Mouse (Mus musculus) bone marrow macrophage, adult 2 months (primary cell): ENCODE measurements around the gene Mlxipl. TPM values are rescaled to one million over a fixed set of nuclear protein-coding genes. Genes with fewer than 3 reads are reported as not detected.

ENCODE experiments used
- H3K27ac ChIP-seq: 2 replicates; pipeline ENCODE4 v1.5.1; 2012; ENCODE audit warnings: low read depth, low read length; ENCODE audit not compliant: insufficient read depth
- H3K4me1 ChIP-seq: 2 replicates; pipeline ENCODE4 v1.6.1; 2012; ENCODE audit warnings: low read length; ENCODE audit not compliant: control insufficient read depth, insufficient read depth
- H3K4me3 ChIP-seq: 2 replicates; pipeline ENCODE4 v1.5.1; 2012; ENCODE audit warnings: mild to moderate bottlenecking, low read length, moderate library complexity; ENCODE audit not compliant: insufficient read depth
- CTCF ChIP-seq: IDR thresholded peaks from 2 replicates; pipeline ENCODE4 v1.5.1; 2012; ENCODE audit warnings: low read depth, mild to moderate bottlenecking, low read length, moderate library complexity
- POLR2A ChIP-seq: IDR thresholded peaks from 2 replicates; pipeline ENCODE4 v1.6.1; 2012; ENCODE audit warnings: mild to moderate bottlenecking, low read depth, low read length, borderline replicate concordance
- polyA plus RNA-seq: library from polyadenylated mRNA; stranded (reverse); fragments of >200 nt; gene quantifications from 2 replicates; pipeline ENCODE4 v1.2.4, GENCODE M21; 2012; ENCODE audit not compliant: missing spikeins, insufficient read depth, insufficient read length

The Mlxipl gene
- polyA plus RNA-seq, 1 experiment = not detected

DNA sequence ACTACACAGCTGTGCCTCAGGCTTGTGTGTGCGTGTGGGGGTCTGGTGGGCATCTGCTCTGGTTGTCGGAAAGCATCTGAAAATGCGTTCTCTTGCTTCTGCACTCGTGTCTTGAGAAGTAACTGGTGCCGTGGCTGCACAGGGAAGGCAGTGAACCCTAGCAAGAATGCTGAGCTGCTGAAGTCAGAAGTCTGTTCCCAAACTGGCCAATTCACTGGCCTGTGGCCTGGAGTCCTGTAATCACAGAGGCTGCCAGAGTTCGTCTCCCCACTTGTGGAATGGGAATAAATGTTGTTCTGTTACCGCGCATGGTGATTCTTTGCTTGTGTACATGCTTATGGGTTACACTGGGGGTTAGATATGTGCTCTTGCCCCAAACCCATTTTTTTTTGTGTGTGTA, 72.7 kb downstream of the Mlxipl start:
- TF ChIP-seq CTCF = no peak
- TF ChIP-seq POLR2A = no peak
- peaks cover 14% of the 10 kb centered on the region for H3K4me1 ChIP-seq
- H3K4me3 ChIP-seq = no peak overlapping the region
- no peak overlapping the region for H3K27ac ChIP-seq

DNA sequence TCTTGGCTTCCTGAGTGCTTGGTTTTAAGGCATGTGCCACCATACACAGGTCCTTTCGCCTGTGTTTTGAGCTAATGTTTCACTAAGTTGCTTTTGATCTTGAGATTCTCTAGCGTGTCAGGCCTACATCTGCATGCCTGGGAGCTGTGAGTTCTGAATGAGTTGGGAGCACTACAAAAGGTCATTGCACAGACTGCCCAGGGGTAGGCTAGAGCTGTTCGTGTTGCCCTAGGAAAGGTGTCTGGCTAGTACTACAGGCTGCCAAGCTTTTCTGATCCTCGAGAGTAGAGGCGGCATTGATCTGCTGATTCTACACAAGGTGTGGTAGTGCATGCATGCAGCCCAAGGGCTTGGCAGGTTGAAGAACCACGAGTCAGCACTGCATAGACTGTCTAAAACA, 73.1 kb downstream of the Mlxipl start:
- no peak overlapping the region for H3K27ac ChIP-seq
- peaks cover 15% of the 10 kb centered on the region for H3K4me1 ChIP-seq
- TF ChIP-seq POLR2A = no peak
- no peak for TF ChIP-seq CTCF
- no peak overlapping the region for H3K4me3 ChIP-seq

DNA sequence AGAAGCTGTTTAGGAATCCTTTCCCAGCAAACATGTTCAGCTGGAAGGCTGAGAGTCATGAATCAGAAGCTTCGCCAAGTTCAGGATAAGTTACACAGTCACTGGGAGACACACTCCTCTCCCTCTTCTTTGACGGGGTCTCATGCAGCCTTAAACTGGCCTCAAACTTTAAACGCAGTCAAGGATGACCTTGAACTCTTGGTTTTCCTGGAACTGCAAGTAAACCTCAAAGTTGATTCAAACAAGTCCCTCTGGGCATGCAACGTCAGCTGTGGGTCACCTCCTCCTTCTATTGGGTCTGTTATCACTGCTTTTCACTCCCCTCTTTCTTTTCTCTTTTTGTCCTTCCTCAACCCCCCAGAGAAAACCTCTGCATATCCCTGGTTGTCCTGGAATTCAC, 77.2 kb downstream of the Mlxipl start:
- no peak overlapping the region for H3K27ac ChIP-seq
- TF ChIP-seq POLR2A = no peak
- TF ChIP-seq CTCF = no peak

DNA sequence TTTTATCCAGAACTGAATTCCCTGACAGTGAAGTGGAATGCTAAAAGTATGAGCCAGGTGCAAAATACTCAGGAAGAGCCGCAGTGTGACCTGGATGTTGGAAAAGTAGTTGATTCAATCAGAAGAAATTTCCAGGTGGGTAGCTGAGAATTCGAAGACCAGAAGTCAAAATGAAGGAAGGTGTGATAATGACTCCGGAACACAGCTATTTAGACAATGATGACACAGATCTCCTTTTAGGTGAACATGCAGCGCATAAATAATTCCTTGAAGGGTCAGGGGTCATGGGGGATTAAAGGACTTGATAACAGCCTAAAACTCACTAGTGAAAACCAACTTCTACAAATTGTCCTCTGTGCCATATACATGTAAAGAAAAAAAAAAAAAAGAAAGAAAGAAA, 77.8 kb downstream of the Mlxipl start:
- H3K4me3 ChIP-seq = no peak overlapping the region
- TF ChIP-seq POLR2A (no peak), CTCF (no peak)
- H3K4me1 ChIP-seq = peaks cover 26% of the 10 kb centered on the region
- H3K27ac ChIP-seq = no peak overlapping the region

More for the DNA sequence above, 77.2 kb downstream of the Mlxipl start:
- Histone ChIP-seq H3K4me3 (no peak overlapping the region), H3K4me1 (peaks cover 23% of the 10 kb centered on the region)

DNA sequence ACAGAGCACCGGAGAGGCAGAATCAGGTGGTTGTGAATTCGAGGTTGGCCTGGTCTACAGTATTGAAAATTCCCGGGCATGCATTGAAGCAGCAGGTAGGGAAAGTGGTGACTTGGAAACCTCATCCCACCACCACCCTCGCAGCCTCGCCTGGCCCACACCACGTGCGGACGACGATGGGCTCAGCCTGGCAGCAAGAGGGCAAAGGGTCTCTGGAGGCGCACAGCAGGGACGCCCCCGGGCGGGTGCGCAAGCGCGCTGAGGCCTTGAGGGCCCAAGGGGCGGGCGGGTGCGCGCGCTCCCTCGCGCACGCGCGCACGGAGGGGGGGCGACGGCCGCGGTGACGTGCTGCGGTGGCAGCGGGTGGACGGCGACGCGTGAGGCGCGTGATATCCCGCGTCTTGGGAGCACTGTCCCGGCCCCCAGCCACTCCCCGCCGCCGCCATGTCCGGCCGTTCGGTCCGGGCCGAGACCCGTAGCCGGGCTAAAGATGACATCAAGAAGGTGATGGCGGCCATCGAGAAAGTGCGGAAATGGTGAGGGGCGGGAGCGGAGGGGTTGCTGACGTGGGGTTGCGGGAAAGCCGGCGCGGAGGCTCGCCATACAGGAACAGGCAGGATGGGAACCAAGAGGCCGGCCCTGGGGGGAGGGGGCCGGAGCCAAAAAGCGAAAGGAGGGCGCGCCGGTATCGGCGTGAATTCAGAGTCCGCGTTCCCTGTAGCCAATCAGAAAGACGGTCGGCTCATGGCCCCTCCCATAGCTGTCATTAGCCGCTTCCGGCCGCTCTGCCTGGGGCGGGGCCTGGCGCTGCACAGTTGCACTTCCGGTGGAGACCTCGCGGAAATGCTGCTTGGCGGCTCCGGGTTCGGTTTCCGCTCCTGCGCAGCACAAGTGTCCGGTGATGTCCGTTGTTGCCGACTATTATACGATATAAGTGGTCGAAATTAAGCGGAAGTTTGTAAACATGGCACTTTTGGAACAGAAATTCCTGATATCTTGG, 78.7 kb downstream of the Mlxipl start, which contains the start of gene Bcl7b:
Gene Bcl7b (plus strand): TSS at position 221 of the 1,000 bp plus-strand sequence.
- Histone ChIP-seq H3K4me3 (peak within 1 kb of the TSS; percentile 82), H3K4me1 (peaks cover 27% of the 10 kb centered on the region), H3K27ac (peak within 1 kb of the TSS; percentile 97)
- no peak for TF ChIP-seq CTCF
- no peak for TF ChIP-seq POLR2A

DNA sequence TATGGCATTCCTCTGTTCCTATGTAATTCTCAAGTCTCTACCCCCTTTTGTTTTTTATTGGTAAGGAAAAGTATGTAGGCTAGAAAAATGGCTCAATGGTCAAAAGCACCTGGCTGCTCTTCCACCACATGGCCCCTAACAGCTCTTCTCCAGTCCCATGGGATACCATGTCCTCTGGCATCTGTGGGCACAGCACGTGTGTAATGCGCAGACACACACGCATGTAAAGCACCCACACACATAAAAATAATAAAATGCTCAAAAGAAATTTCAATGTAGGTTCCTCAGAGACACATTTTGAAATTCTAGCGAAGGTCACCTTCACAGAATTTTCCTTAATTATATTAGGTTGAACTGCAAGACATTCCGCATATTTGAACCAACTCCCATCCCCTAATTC, 79.8 kb downstream of the Mlxipl start:
- peaks cover 24% of the 10 kb centered on the region for H3K4me1 ChIP-seq
- H3K27ac ChIP-seq = peak overlapping the region; percentile 96
- no peak for TF ChIP-seq CTCF
- TF ChIP-seq POLR2A = no peak

DNA sequence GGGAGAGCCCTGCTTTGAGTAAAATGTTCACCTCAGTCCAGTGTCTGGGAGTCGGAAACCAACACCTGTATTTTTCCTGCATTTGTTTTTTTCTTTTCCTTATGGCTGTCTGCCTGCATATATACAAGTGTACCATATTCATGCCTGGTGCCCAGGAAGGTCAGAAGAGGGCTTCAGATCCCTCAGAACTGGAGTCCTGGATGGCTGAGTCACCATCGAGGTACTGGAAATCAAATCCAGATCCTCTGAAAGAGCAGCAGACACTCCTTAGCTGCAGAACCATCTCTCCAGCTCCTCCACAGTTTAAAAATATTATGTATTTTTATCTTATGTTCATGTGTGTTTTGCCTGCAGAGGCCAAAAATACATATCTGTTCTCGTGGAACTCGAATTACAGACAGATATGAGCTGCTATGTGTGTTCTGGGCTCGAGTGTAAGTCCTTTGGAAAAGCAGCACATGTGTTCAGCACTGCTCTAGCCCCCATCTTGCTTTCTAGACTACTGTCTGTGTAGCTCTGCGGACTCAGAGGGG, 82.1 kb downstream of the Mlxipl start:
- peaks cover 24% of the 10 kb centered on the region for H3K4me1 ChIP-seq
- no peak overlapping the region for H3K4me3 ChIP-seq
- no peak overlapping the region for H3K27ac ChIP-seq
- TF ChIP-seq POLR2A = no peak
- TF ChIP-seq CTCF = no peak

More for the DNA sequence above, 79.8 kb downstream of the Mlxipl start:
- peak overlapping the region; percentile 77 for H3K4me3 ChIP-seq

DNA sequence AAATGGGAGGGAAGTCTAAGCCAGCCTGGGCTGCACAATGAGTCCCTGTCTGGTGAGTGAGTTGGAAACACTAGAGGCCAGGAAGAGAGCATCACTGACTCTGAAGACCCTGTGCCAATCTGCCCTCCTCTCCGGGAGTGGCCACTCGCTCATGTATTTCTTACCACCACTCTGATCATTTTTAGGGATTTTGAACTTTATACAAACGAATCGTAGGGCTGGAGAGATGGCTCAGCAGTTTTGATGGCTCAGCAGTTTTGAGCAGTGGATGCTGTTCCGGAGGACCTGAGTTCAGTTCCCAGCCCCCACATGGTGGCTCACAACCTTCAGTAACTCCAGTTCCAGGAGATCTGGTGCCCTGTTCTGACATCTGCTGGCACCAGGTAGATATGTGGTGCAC, 83.3 kb downstream of the Mlxipl start:
- no peak overlapping the region for H3K4me3 ChIP-seq
- H3K4me1 ChIP-seq = peaks cover 26% of the 10 kb centered on the region
- H3K27ac ChIP-seq = no peak overlapping the region
- no peak for TF ChIP-seq CTCF
- no peak for TF ChIP-seq POLR2A

DNA sequence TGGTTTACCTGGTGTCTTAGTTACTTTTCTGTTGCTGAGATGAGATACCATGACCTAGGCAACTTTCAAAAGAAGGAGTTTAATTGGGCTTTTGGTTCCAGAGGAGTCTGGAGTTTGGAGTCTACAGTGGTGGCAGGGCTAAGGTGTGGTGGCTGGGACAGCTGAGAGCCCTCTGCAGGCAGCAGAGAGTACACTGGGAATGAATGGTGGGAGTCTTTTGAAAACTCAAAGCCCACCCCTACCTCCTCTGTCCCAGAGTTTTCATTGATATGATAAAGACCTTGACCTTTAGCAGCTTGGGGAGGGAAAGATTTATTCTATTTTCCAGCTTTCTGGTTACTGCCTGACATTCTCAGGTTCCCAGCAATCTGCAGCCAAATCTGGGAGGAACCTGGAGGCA, 85.4 kb downstream of the Mlxipl start:
- no peak for TF ChIP-seq CTCF
- no peak for TF ChIP-seq POLR2A
- Histone ChIP-seq H3K27ac (no peak overlapping the region), H3K4me3 (no peak overlapping the region), H3K4me1 (peaks cover 27% of the 10 kb centered on the region)

DNA sequence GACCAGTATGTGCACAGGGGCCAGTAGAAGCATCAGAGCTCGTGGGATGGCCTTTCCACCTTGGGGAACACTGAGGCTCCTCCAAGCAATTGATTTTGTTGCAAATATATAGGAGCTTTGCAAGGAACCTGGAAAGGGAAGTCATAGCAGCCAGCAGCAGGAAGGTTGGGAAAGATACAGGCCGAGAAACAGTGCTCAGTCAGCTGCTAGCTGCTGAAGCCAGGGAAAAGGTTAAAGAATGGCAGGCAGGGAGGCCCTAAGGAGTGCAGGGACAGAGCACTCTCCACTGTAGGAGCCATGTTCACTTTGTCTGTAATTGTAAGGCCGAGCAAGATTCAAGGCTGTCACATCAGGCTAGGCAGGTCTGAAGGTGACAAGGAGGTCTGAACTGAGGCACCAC, 88.8 kb downstream of the Mlxipl start:
- no peak overlapping the region for H3K4me3 ChIP-seq
- H3K27ac ChIP-seq = peak overlapping the region; percentile 49
- peaks cover 15% of the 10 kb centered on the region for H3K4me1 ChIP-seq
- no peak for TF ChIP-seq POLR2A
- no peak for TF ChIP-seq CTCF
